Mouse (Mus musculus) liver, postnatal 0 days (tissue): ENCODE data around the gene Dhx32.
A peak's percentile ranks its signal among the peaks of the same experiment; 100 is the strongest.

Experiments used
- CTCF ChIP-seq: sonication (generic); IDR thresholded peaks from 2 replicates; pipeline ENCODE4 v1.5.1; 2016; ENCODE audit warnings: antibody characterized with exemption, low read depth
- EP300 ChIP-seq: IDR thresholded peaks from 2 replicates; pipeline ENCODE4 v1.6.1; 2016; ENCODE audit warnings: antibody characterized with exemption, low read depth, mild to moderate bottlenecking

DNA sequence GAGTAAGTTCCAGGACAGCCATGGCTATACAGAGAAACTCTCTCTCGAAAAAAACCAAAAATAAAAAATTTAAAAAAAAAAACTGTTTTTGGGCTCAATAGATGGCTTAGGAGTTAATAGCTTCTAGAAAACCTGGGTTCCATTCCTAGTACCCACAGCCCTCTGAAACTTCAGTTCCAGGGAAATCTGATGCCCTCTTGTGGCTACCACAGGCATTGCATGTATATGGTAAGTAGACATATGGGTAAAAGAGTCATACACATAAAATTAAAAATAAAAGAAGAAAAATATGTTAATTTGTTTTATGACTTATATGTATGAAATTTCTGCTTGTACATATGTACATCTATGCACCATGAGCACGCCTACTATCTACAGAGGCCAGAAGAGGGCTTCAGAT is 42.1 kb upstream of the Dhx32 start:
- peak; percentile 66 for TF ChIP-seq CTCF
- TF ChIP-seq EP300 = no peak
